Mouse (Mus musculus): ENCODE results near the gene Stap1. TPM values are rescaled to one million over a fixed set of nuclear protein-coding genes. Genes with fewer than 3 reads are reported as not detected.

Gene Stap1
- 0.53 and 0.59 TPM in 2 replicates for polyA plus RNA-seq (2015; fragmentation: Nextera tagmentation; extraction: Ambion mirVana)

- Histone ChIP-seq H3K4me2 (ENCODE audit: low read length) (no peak within 1 kb of the TSS), H3K9me3 (replicated peaks; ENCODE audit: control insufficient read depth, low read length, poor library complexity, severe bottlenecking) (no peaks in the 10 kb centered on the region), H3K27ac (ENCODE audit: low read length) (no peak within 1 kb of the TSS), H3K36me3 (ENCODE audit: control insufficient read depth, insufficient read depth, low read length) (no peaks in the 10 kb centered on the region), H3K27me3 (ENCODE audit: control insufficient read depth, insufficient read depth, low read depth, low read length) (no peaks in the 10 kb centered on the region), H3K4me1 (ENCODE audit: control insufficient read depth, insufficient read depth, low read length) (no peaks in the 10 kb centered on the region), H3K4me3 (ENCODE audit: low read depth, low read length) (no peak within 1 kb of the TSS), H3K9ac (ENCODE audit: low read depth, low read length) (no peak within 1 kb of the TSS)
- no peak for ATAC-seq
- WGBS: 76% methylated on average over 7 of the region's 7 CpGs
Observed at GRCm38 (mm10) chr5:86071538-86071937, at the start of gene Stap1. Stap1 (plus strand) TSS chr5:86071746.

GRCm38 (mm10) chr5:86029820-86030219 is 41.7 kb upstream of the Stap1 start:
- Histone ChIP-seq H3K4me1 (ENCODE audit: control insufficient read depth, insufficient read depth, low read length) (no peaks in the 10 kb centered on the region), H3K27me3 (ENCODE audit: control insufficient read depth, insufficient read depth, low read depth, low read length) (no peaks in the 10 kb centered on the region), H3K9ac (ENCODE audit: low read depth, low read length) (no peak overlapping the region), H3K4me3 (ENCODE audit: low read depth, low read length) (no peak overlapping the region), H3K4me2 (ENCODE audit: low read length) (no peak overlapping the region), H3K36me3 (ENCODE audit: control insufficient read depth, insufficient read depth, low read length) (peaks cover 21% of the 10 kb centered on the region), H3K27ac (ENCODE audit: low read length) (no peak overlapping the region), H3K9me3 (replicated peaks; ENCODE audit: control insufficient read depth, low read length, poor library complexity, severe bottlenecking) (no peaks in the 10 kb centered on the region)
- no peak for ATAC-seq
- 86% methylated on average over 2 of the region's 2 CpGs for WGBS

DNA sequence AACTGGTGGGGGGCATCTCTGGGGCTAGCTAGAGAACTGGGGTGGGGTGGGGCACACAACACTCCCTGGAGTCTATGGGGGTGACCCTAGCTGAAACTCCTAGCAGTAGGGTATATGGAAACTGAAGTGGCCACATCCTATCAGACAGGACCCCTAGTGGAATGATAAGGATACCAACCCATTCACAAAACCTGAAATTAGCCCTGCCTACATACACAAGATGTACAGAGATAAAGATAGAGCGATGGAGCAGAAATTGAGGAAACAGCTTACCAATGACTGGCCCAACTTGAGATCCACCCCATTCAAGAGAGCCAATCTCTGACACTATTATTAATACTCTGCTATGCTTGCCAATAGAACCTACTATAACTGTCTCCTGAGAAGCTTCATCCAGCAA is 8.0 kb upstream of the Stap1 start:
- H3K9me3 ChIP-seq (replicated peaks; ENCODE audit: control insufficient read depth, low read length, poor library complexity, severe bottlenecking): no peaks in the 10 kb centered on the region
- 100% methylated on average over 1 of the region's 1 CpGs for WGBS
- no peak overlapping the region for H3K9ac ChIP-seq (ENCODE audit: low read depth, low read length)
- H3K27me3 ChIP-seq (ENCODE audit: control insufficient read depth, insufficient read depth, low read depth, low read length): no peaks in the 10 kb centered on the region
- H3K4me3 ChIP-seq (ENCODE audit: low read depth, low read length): no peak overlapping the region
- peak overlapping the region; percentile 68; the same call in 1 of the 2 replicates for H3K4me2 ChIP-seq (ENCODE audit: low read length)
- H3K4me1 ChIP-seq (ENCODE audit: control insufficient read depth, insufficient read depth, low read length): peaks cover 14% of the 10 kb centered on the region
- no peak for ATAC-seq
- H3K27ac ChIP-seq (ENCODE audit: low read length): no peak overlapping the region
- H3K36me3 ChIP-seq (ENCODE audit: control insufficient read depth, insufficient read depth, low read length): no peaks in the 10 kb centered on the region

- WGBS: under 1% methylated on average over 60 of the region's 60 CpGs
- no peaks in the 10 kb centered on the region for H3K36me3 ChIP-seq (ENCODE audit: control insufficient read depth, insufficient read depth, low read length)
- peak within 1 kb of the TSS; percentile 68 for H3K4me2 ChIP-seq (ENCODE audit: low read length)
Observed at GRCm38 (mm10) chr5:86065101-86065875, 6.3 kb upstream of the Stap1 start, which contains the start of gene Cenpc1. Cenpc1 (minus strand) TSS chr5:86065583.

DNA sequence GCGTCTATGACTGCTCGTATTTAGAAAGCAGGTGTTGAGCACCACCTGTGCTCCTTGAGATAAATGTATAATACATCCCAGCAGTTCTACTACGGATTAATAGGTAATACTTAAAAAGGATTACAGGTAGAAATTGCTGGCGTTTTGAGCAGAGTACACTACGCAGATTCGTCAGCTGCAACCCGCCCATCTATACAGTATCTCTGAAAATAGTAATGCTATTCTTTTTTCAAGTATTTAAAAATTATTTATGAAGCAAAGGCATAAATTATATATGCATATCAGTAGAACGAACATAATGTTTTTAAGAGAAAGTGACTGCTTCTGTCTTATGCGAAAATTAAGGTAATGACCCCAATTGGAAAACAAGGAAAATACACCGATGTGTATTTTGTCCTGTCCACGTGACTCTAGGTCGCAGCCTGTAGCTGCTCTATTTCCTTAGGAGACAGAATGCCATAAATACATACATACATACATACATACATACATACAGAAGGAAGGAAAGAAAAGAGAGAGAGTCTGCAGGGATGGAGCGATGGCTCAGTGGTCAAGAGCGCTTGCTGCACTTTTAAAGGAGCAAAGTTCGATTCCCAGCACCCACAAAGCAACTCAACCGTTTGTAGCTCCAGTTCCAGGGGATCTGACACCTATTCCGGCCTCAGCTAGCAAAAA is 5.5 kb upstream of the Stap1 start:
- peak overlapping the region; percentile 72 for H3K4me3 ChIP-seq (ENCODE audit: low read depth, low read length)
- no peaks in the 10 kb centered on the region for H3K36me3 ChIP-seq (ENCODE audit: control insufficient read depth, insufficient read depth, low read length)
- H3K9me3 ChIP-seq (replicated peaks; ENCODE audit: control insufficient read depth, low read length, poor library complexity, severe bottlenecking): no peaks in the 10 kb centered on the region
- no peaks in the 10 kb centered on the region for H3K27me3 ChIP-seq (ENCODE audit: control insufficient read depth, insufficient read depth, low read depth, low read length)
- H3K27ac ChIP-seq (ENCODE audit: low read length): peak overlapping the region; percentile 90
- H3K9ac ChIP-seq (ENCODE audit: low read depth, low read length): peak overlapping the region; percentile 43; the same call in 1 of the 2 replicates
- peak overlapping the region; percentile 68 for H3K4me2 ChIP-seq (ENCODE audit: low read length)
- WGBS: 1% methylated on average over 17 of the region's 17 CpGs
- H3K4me1 ChIP-seq (ENCODE audit: control insufficient read depth, insufficient read depth, low read length): peaks cover 14% of the 10 kb centered on the region
- ATAC-seq: peak; percentile 59

More at GRCm38 (mm10) chr5:86065101-86065875, 6.3 kb upstream of the Stap1 start, which contains the start of gene Cenpc1:
- Histone ChIP-seq H3K4me3 (ENCODE audit: low read depth, low read length) (peak within 1 kb of the TSS; percentile 72), H3K9me3 (replicated peaks; ENCODE audit: control insufficient read depth, low read length, poor library complexity, severe bottlenecking) (no peaks in the 10 kb centered on the region), H3K9ac (ENCODE audit: low read depth, low read length) (peak within 1 kb of the TSS; percentile 90), H3K4me1 (ENCODE audit: control insufficient read depth, insufficient read depth, low read length) (peaks cover 14% of the 10 kb centered on the region), H3K27ac (ENCODE audit: low read length) (peak within 1 kb of the TSS; percentile 90), H3K27me3 (ENCODE audit: control insufficient read depth, insufficient read depth, low read depth, low read length) (no peaks in the 10 kb centered on the region)
- ATAC-seq: peak; percentile 95

- H3K36me3 ChIP-seq (ENCODE audit: control insufficient read depth, insufficient read depth, low read length): no peaks in the 10 kb centered on the region
- H3K4me3 ChIP-seq (ENCODE audit: low read depth, low read length): peak overlapping the region; percentile 72
- no peaks in the 10 kb centered on the region for H3K27me3 ChIP-seq (ENCODE audit: control insufficient read depth, insufficient read depth, low read depth, low read length)
- peak overlapping the region; percentile 68 for H3K4me2 ChIP-seq (ENCODE audit: low read length)
- peak; percentile 50 for ATAC-seq
- peak overlapping the region; percentile 43; the same call in 1 of the 2 replicates for H3K9ac ChIP-seq (ENCODE audit: low read depth, low read length)
- H3K4me1 ChIP-seq (ENCODE audit: control insufficient read depth, insufficient read depth, low read length): peaks cover 14% of the 10 kb centered on the region
- WGBS: 1% methylated on average over 17 of the region's 17 CpGs
- peak overlapping the region; percentile 90 for H3K27ac ChIP-seq (ENCODE audit: low read length)
- no peaks in the 10 kb centered on the region for H3K9me3 ChIP-seq (replicated peaks; ENCODE audit: control insufficient read depth, low read length, poor library complexity, severe bottlenecking)
Observed at GRCm38 (mm10) chr5:86066551-86066929, 5.0 kb upstream of the Stap1 start.

DNA sequence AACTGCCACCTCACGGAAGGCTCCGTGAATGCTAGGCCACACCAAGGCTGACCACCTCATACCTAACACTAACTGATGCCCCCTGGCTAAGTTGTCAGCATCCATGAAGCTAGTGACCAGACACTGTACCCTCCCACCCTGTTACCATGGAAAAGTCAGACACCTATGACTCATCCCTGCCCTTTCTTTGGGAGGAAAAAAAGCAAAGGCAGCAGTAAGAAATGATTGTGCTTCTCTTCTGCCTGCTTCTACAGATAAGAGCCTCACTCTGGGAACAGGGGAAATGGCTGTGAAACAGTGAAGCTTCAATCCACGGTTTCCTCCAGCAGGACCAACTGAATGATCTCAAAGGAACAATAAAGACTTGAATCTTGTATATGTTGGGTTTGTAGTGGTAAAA is 3.1 kb upstream of the Stap1 start:
- H3K4me2 ChIP-seq (ENCODE audit: low read length): no peak overlapping the region
- no peak overlapping the region for H3K9ac ChIP-seq (ENCODE audit: low read depth, low read length)
- no peak overlapping the region for H3K4me3 ChIP-seq (ENCODE audit: low read depth, low read length)
- peaks cover 11% of the 10 kb centered on the region for H3K4me1 ChIP-seq (ENCODE audit: control insufficient read depth, insufficient read depth, low read length)
- H3K27me3 ChIP-seq (ENCODE audit: control insufficient read depth, insufficient read depth, low read depth, low read length): no peaks in the 10 kb centered on the region
- H3K36me3 ChIP-seq (ENCODE audit: control insufficient read depth, insufficient read depth, low read length): no peaks in the 10 kb centered on the region
- ATAC-seq: no peak
- no peaks in the 10 kb centered on the region for H3K9me3 ChIP-seq (replicated peaks; ENCODE audit: control insufficient read depth, low read length, poor library complexity, severe bottlenecking)
- WGBS: 82% methylated on average over 3 of the region's 3 CpGs
- H3K27ac ChIP-seq (ENCODE audit: low read length): no peak overlapping the region

DNA sequence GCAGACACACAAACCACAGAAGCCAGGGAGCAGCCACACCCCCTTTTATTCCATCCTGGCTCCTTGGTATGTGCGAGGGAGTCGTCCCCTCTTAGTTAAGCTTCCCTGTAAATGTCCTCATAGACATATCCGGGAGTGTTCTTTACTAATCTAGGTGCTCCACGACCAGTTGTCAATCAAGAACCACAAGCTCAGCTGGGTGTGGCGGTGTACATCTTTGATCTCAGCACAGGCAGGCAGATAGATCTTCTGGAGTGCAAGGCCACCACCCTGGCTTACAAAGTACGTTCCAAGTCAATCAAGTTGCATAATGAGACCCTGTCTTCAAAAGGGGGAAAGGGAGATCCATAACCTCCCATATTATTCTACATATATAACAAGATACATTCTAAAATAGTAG is 2.4 kb upstream of the Stap1 start:
- H3K9ac ChIP-seq (ENCODE audit: low read depth, low read length): no peak overlapping the region
- H3K4me1 ChIP-seq (ENCODE audit: control insufficient read depth, insufficient read depth, low read length): peaks cover 4% of the 10 kb centered on the region
- H3K36me3 ChIP-seq (ENCODE audit: control insufficient read depth, insufficient read depth, low read length): no peaks in the 10 kb centered on the region
- no peak overlapping the region for H3K4me3 ChIP-seq (ENCODE audit: low read depth, low read length)
- H3K27me3 ChIP-seq (ENCODE audit: control insufficient read depth, insufficient read depth, low read depth, low read length): no peaks in the 10 kb centered on the region
- no peak overlapping the region for H3K27ac ChIP-seq (ENCODE audit: low read length)
- WGBS: 82% methylated on average over 6 of the region's 6 CpGs
- no peak for ATAC-seq
- H3K4me2 ChIP-seq (ENCODE audit: low read length): no peak overlapping the region
- no peaks in the 10 kb centered on the region for H3K9me3 ChIP-seq (replicated peaks; ENCODE audit: control insufficient read depth, low read length, poor library complexity, severe bottlenecking)
